Mouse (Mus musculus) intestine, postnatal 0 days (tissue): ENCODE measurements around the gene Espn. TPM values are rescaled to one million over a fixed set of nuclear protein-coding genes. Genes with fewer than 3 reads are reported as not detected.
A peak's percentile ranks its signal among the peaks of the same experiment; 100 is the strongest.

ENCODE experiments used
- ATAC-seq: fragments of 200-750 bp; cut with Nextera tagmentation; 2 replicates; pipeline ENCODE4 v1.8.0; 2017; ENCODE audit warnings: mild to moderate bottlenecking, moderate TSS enrichment, moderate library complexity
- H3K27ac ChIP-seq: fragments of 300-500 bp; sonication (generic); 2 replicates; pipeline ENCODE4 v1.5.1; 2014; ENCODE audit warnings: mild to moderate bottlenecking, low read depth, low read length, moderate library complexity
- H3K27me3 ChIP-seq: fragments of 300-500 bp; sonication (generic); replicated peaks from 2 replicates; pipeline ENCODE4 v1.6.1; 2014; ENCODE audit warnings: low read length, mixed read lengths; ENCODE audit not compliant: control insufficient read depth, insufficient read depth
- H3K36me3 ChIP-seq: fragments of 300-500 bp; sonication (generic); 2 replicates; pipeline ENCODE4 v1.6.1; 2014; ENCODE audit warnings: mild to moderate bottlenecking, moderate library complexity; ENCODE audit not compliant: control insufficient read depth, insufficient read depth
- H3K4me1 ChIP-seq: fragments of 300-500 bp; sonication (generic); replicated peaks from 2 replicates; pipeline ENCODE4 v1.6.1; 2014; ENCODE audit warnings: antibody characterized with exemption, low read length, mixed read lengths; ENCODE audit not compliant: control insufficient read depth, insufficient read depth
- H3K4me2 ChIP-seq: fragments of 300-500 bp; sonication (generic); replicated peaks from 2 replicates; pipeline ENCODE4 v1.6.1; 2014; ENCODE audit warnings: low read depth, mild to moderate bottlenecking, moderate library complexity
- H3K4me3 ChIP-seq: fragments of 300-500 bp; sonication (generic); 2 replicates; pipeline ENCODE4 v1.5.1; 2014; ENCODE audit warnings: low read depth, low read length
- H3K9ac ChIP-seq: fragments of 300-500 bp; sonication (generic); 2 replicates; pipeline ENCODE4 v1.6.1; 2014; ENCODE audit warnings: mild to moderate bottlenecking, low read depth, low read length
- H3K9me3 ChIP-seq: fragments of 300-500 bp; sonication (generic); 2 replicates; pipeline ENCODE4 v1.6.1; 2016; ENCODE audit warnings: mixed run types; ENCODE audit not compliant: control insufficient read depth
- CTCF ChIP-seq: sonication (generic); IDR thresholded peaks from 2 replicates; pipeline ENCODE4 v1.5.1; 2016; ENCODE audit warnings: low read depth, mild to moderate bottlenecking, control low read depth, antibody characterized with exemption, moderate library complexity
- whole genome bisulfite sequencing: fragments of 180-500 bp; shearing (Covaris S2); extraction: QIAGEN DNeasy Blood & Tissue Kit; methylation state at CpG from one replicate; pipeline ENCODE4 v1.1.7; 2014; 5-methylcytosine and 5-hydroxymethylcytosine counted together
- polyA plus RNA-seq: library from polyadenylated mRNA; unstranded; fragments of >200 nt; fragmentation: Nextera tagmentation; extraction: Ambion mirVana; gene quantifications from 2 replicates; pipeline ENCODE4 v1.2.1, GENCODE M21; 2015

The Espn gene
- polyA plus RNA-seq, 1 experiment from 2014 or later: 264 TPM

- peak within 1 kb of the TSS; percentile 37 for H3K4me3 ChIP-seq
- WGBS: 3% methylated on average over 35 of the region's 35 CpGs
- no peak; the same call in 1 of the 2 replicates for TF ChIP-seq CTCF
- H3K36me3 ChIP-seq: no peaks in the 10 kb centered on the region
- peaks cover 12% of the 10 kb centered on the region for H3K4me1 ChIP-seq
- no peak for ATAC-seq
- no peaks in the 10 kb centered on the region for H3K9me3 ChIP-seq
- peak within 1 kb of the TSS; percentile 17; the same call in 1 of the 2 replicates for H3K9ac ChIP-seq
- H3K27me3 ChIP-seq: peaks cover 24% of the 10 kb centered on the region
- H3K27ac ChIP-seq: peak within 1 kb of the TSS; percentile 75
- peak within 1 kb of the TSS; percentile 71 for H3K4me2 ChIP-seq
These were observed 6.6 kb upstream of the Espn start, which contains the start of gene Hes2 for GRCm38 (mm10) chr4:152158585-152159284. Gene Hes2 (plus strand): TSS chr4:152158867.

- no peak overlapping the region for H3K27ac ChIP-seq
- TF ChIP-seq CTCF: peak; percentile 81
- peak overlapping the region; percentile 17; the same call in 1 of the 2 replicates for H3K9ac ChIP-seq
- peak overlapping the region; percentile 37 for H3K4me3 ChIP-seq
- H3K36me3 ChIP-seq: no peaks in the 10 kb centered on the region
- WGBS: 14% methylated on average over 21 of the region's 21 CpGs
- H3K9me3 ChIP-seq: no peaks in the 10 kb centered on the region
- no peak for ATAC-seq
- peaks cover 12% of the 10 kb centered on the region for H3K4me1 ChIP-seq
- H3K27me3 ChIP-seq: peaks cover 32% of the 10 kb centered on the region
- H3K4me2 ChIP-seq: peak overlapping the region; percentile 71
These were observed 5.8 kb upstream of the Espn start for GRCm38 (mm10) chr4:152157779-152158584.

DNA sequence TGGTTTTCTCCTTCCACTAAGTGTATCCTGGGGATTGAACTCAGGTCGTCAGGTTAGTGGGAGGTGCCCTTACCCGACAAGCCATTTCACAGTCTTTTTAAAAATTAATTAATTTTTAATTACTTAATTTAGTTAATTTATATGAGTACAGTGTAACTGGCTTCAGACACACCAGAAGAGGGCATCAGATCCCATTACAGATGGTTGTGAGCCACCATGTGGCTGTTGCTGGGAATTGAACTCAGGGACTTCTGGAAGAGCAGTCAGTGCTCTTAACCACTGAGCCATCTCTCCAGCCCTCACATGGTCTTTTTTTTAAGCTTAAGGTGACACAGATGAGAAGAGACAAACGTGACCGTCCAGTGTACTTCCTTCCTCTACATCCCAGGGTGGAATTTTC is 2.8 kb upstream of the Espn start:
- Histone ChIP-seq H3K4me2 (no peak overlapping the region), H3K9ac (no peak overlapping the region), H3K4me3 (no peak overlapping the region), H3K27ac (no peak overlapping the region), H3K4me1 (peaks cover 4% of the 10 kb centered on the region; the same call in 1 of the 2 replicates), H3K9me3 (no peaks in the 10 kb centered on the region), H3K27me3 (peaks cover 53% of the 10 kb centered on the region), H3K36me3 (no peaks in the 10 kb centered on the region)
- ATAC-seq: no peak
- WGBS: 64% methylated on average over 4 of the region's 4 CpGs
- TF ChIP-seq CTCF: peak; percentile 19; the same call in 1 of the 2 replicates

DNA sequence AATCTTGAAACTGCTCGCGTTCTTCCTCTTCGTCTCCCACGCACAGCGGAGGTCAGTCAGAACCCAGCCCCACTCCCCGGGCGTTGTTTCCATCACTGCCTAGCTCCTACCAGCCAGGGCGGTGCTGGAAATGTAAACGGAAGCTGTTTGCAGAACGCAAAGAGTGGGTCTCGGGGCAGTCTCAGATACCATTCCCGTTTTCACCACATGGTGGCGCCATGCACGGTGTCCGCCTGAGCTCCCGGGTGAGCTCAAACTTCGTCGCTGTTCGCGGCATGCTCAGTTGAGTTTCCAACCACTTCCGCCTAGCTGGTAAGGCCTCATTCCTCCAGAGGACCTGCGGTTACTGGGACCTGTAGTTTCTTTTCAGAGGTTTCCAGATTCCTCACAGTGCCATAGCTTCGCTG is 1.6 kb upstream of the Espn start:
- Histone ChIP-seq H3K4me3 (peak overlapping the region; percentile 13; the same call in 1 of the 2 replicates), H3K27ac (no peak overlapping the region), H3K9ac (no peak overlapping the region), H3K4me1 (no peaks in the 10 kb centered on the region; the same call in 1 of the 2 replicates), H3K27me3 (peaks cover 41% of the 10 kb centered on the region), H3K9me3 (no peaks in the 10 kb centered on the region), H3K4me2 (peak overlapping the region; percentile 58), H3K36me3 (no peaks in the 10 kb centered on the region)
- WGBS: 1% methylated on average over 23 of the region's 23 CpGs
- TF ChIP-seq CTCF: peak; percentile 96
- peak; percentile 44 for ATAC-seq

GRCm38 (mm10) chr4:152151451-152151965 is 663 bp downstream of the Espn start:
- no peaks in the 10 kb centered on the region for H3K36me3 ChIP-seq
- no peaks in the 10 kb centered on the region for H3K9me3 ChIP-seq
- no peaks in the 10 kb centered on the region; the same call in 1 of the 2 replicates for H3K4me1 ChIP-seq
- no peak for TF ChIP-seq CTCF
- H3K27me3 ChIP-seq: peaks cover 29% of the 10 kb centered on the region
- 32% methylated on average over 7 of the region's 7 CpGs for WGBS
- ATAC-seq: no peak
- H3K4me2 ChIP-seq: peak overlapping the region; percentile 69
- H3K27ac ChIP-seq: no peak overlapping the region
- H3K4me3 ChIP-seq: peak overlapping the region; percentile 28
- no peak overlapping the region for H3K9ac ChIP-seq

DNA sequence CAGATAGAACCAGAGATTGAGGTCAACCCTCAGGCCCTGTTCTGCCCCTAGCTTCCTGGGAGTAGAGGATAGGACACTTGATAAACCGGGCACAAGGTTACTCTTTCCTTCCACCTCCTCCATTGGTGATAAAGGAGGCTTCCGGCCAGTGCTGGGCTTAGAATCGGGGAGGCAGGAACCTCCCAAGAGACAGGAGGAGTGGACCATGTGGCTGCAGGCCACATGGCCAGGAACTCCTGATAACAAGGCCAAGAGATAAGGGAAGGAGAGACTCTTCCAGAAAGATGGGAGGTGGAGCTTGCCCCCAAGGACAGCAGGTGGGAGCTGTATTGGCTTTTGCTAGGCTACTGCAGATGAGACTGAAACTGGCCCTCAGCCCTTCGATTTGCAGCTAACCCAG is 1.6 kb downstream of the Espn start:
- Histone ChIP-seq H3K27me3 (peaks cover 29% of the 10 kb centered on the region), H3K36me3 (no peaks in the 10 kb centered on the region), H3K4me2 (no peak overlapping the region), H3K9ac (no peak overlapping the region), H3K4me3 (no peak overlapping the region), H3K4me1 (no peaks in the 10 kb centered on the region; the same call in 1 of the 2 replicates), H3K27ac (no peak overlapping the region), H3K9me3 (no peaks in the 10 kb centered on the region)
- 67% methylated on average over 4 of the region's 4 CpGs for WGBS
- no peak for ATAC-seq
- no peak for TF ChIP-seq CTCF
